In the genomic region with DNA sequence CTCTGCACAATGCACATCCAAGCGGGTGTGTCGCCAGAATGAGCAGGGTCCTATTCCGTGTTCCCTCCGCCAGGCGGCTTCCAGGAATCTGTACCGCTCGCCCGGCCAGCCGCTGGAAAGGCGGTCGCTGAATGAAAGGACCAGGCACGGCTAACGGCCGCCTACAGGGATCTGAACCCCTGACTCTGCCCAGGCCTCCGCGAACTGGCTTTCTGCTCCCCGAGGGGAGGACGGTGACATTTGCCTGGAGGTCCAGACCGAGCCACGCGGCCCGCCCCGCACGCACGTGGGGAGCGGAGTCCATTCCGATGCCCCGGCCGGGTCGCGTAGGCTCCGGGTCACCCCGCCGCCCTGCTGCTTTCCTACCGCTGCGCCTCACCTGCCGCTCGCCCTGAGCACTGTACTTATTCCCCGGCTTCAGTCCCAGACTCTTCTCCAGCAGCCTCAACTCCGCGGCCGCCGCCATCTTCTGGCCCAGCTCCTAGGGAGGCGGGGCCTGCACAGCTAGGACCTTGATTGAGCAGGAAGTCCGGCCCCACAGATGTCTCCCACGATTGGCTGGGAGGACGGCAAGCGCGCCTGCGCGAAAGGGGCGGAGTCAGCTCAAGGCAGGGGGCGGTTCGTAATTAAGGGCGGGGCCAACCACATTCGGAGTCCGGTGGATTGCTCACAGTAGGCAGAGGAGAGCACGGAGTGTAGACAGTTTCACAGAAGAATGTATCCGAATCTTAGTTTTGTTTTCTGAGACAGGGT, we compare ENCODE assay signal across 8 mouse cellular contexts. TPM values are rescaled to one million over a fixed set of nuclear protein-coding genes. Genes with fewer than 3 reads are reported as not detected.
DNase-seq lines count a peak whose midpoint lies in the region; ATAC-seq lines count a peak whose summit lies in the region.

A gene (minus strand): TSS at position 531 of the 753 bp plus-strand sequence.

- peaks cover 27% of the 10 kb centered on the region for H3K36me3 ChIP-seq in heart, embryonic 13.5 days
- peaks cover 36% of the 10 kb centered on the region for H3K36me3 ChIP-seq in liver, embryonic 12.5 days
- peaks cover 18% of the 10 kb centered on the region for H3K36me3 ChIP-seq in stomach, embryonic 15.5 days

- H3K4me3 ChIP-seq in heart, embryonic 13.5 days, result peak within 1 kb of the TSS; percentile 94
- peak within 1 kb of the TSS; percentile 95 for H3K4me3 ChIP-seq in liver, embryonic 12.5 days
- peak within 1 kb of the TSS; percentile 99 for H3K4me3 ChIP-seq in stomach, embryonic 15.5 days (replicated peaks)

- peak; percentile 95 for DNase-seq in CD4-positive helper T cell, adult 2 months (ENCODE audit: low read depth, low spot score)
- peak; percentile 87 for DNase-seq in brain, embryonic 18.5 days (ENCODE audit: low read depth, low spot score)
- peak; percentile 95 for DNase-seq in kidney, postnatal 10 days
- peak; percentile 97 to 98 for DNase-seq in natural killer cell, adult 2 months (ENCODE audit: low spot score in 2 of 2)

- WGBS in heart, embryonic 13.5 days, result under 1% methylated on average over 59 of the region's 59 CpGs
- WGBS in liver, embryonic 12.5 days (ENCODE audit: insufficient replicate concordance), result under 1% methylated on average over 59 of the region's 59 CpGs
- WGBS in stomach, embryonic 15.5 days, result under 1% methylated on average over 59 of the region's 59 CpGs

- H3K27me3 ChIP-seq in heart, embryonic 13.5 days (replicated peaks), result no peaks in the 10 kb centered on the region
- no peaks in the 10 kb centered on the region for H3K27me3 ChIP-seq in liver, embryonic 12.5 days (replicated peaks)
- no peaks in the 10 kb centered on the region for H3K27me3 ChIP-seq in stomach, embryonic 15.5 days (replicated peaks)

- H3K4me1 ChIP-seq in heart, embryonic 13.5 days, result peaks cover 12% of the 10 kb centered on the region
- peaks cover 29% of the 10 kb centered on the region for H3K4me1 ChIP-seq in liver, embryonic 12.5 days
- H3K4me1 ChIP-seq in stomach, embryonic 15.5 days, result peaks cover 7% of the 10 kb centered on the region; the same call in 1 of the 2 replicates

- H3K27ac ChIP-seq in heart, embryonic 13.5 days (replicated peaks), result peak within 1 kb of the TSS; percentile 86
- peak within 1 kb of the TSS; percentile 87 for H3K27ac ChIP-seq in liver, embryonic 12.5 days
- peak within 1 kb of the TSS; percentile 86 for H3K27ac ChIP-seq in stomach, embryonic 15.5 days

- H3K4me2 ChIP-seq in heart, embryonic 13.5 days, result peak within 1 kb of the TSS; percentile 76
- H3K4me2 ChIP-seq in liver, embryonic 12.5 days, result peak within 1 kb of the TSS; percentile 92
- peak within 1 kb of the TSS; percentile 68 for H3K4me2 ChIP-seq in stomach, embryonic 15.5 days

- H3K9ac ChIP-seq in heart, embryonic 13.5 days, result peak within 1 kb of the TSS; percentile 92
- H3K9ac ChIP-seq in liver, embryonic 12.5 days, result peak within 1 kb of the TSS; percentile 86
- peak within 1 kb of the TSS; percentile 83 for H3K9ac ChIP-seq in stomach, embryonic 15.5 days

- peaks cover 8% of the 10 kb centered on the region for H3K9me3 ChIP-seq in heart, embryonic 13.5 days
- peaks cover 12% of the 10 kb centered on the region; the same call in 1 of the 2 replicates for H3K9me3 ChIP-seq in liver, embryonic 12.5 days (replicated peaks)
- no peaks in the 10 kb centered on the region for H3K9me3 ChIP-seq in stomach, embryonic 15.5 days

- peak; percentile 99 for ATAC-seq in erythroid progenitor cell, adult 5-6 weeks (replicated peaks; ENCODE audit: low FRiP score, poor library complexity, severe bottlenecking)
- ATAC-seq in heart, embryonic 13.5 days (ENCODE audit: extremely low read depth, insufficient number of reproducible peaks, low FRiP score, low TSS enrichment), result peak; percentile 98
- peak; percentile 98 for ATAC-seq in liver, embryonic 12.5 days
- peak; percentile 99 for ATAC-seq in stomach, embryonic 15.5 days (ENCODE audit: insufficient read depth, low FRiP score, low read depth)

RNA-seq across cellular contexts. Expression of the gene that starts here (rescaled TPM):
- 12.6 and 16.2 TPM in 2 replicates for total RNA-seq in erythroid progenitor cell, adult 5-6 weeks (2015; ENCODE audit: low replicate concordance)
- 16.3 and 17.1 TPM in 2 replicates for total RNA-seq in erythroid progenitor cell, adult 5-6 weeks (2017; ENCODE audit: low replicate concordance)
- polyA plus RNA-seq in heart, embryonic 13.5 days (2015; fragmentation: Nextera tagmentation; extraction: Ambion mirVana), result 31.3 and 41.7 TPM in 2 replicates
- polyA plus RNA-seq in liver, embryonic 12.5 days (2016; fragmentation: Nextera tagmentation; extraction: Ambion mirVana), result 62.0 and 62.2 TPM in 2 replicates
- polyA plus RNA-seq in stomach, embryonic 15.5 days (2015; fragmentation: Nextera tagmentation; extraction: Ambion mirVana), result 41.9 and 45.7 TPM in 2 replicates

Comparison
In these comparisons a context has a peak if more than half of its experiments do, and no peak if none do; other contexts are left out.
1. Peak in every context shown above with its lines: DNase-seq, ATAC-seq, H3K4me3 ChIP-seq and H3K27ac ChIP-seq.